Comparison of ENCODE assay signal across 23 mouse cellular contexts in the genomic region with DNA sequence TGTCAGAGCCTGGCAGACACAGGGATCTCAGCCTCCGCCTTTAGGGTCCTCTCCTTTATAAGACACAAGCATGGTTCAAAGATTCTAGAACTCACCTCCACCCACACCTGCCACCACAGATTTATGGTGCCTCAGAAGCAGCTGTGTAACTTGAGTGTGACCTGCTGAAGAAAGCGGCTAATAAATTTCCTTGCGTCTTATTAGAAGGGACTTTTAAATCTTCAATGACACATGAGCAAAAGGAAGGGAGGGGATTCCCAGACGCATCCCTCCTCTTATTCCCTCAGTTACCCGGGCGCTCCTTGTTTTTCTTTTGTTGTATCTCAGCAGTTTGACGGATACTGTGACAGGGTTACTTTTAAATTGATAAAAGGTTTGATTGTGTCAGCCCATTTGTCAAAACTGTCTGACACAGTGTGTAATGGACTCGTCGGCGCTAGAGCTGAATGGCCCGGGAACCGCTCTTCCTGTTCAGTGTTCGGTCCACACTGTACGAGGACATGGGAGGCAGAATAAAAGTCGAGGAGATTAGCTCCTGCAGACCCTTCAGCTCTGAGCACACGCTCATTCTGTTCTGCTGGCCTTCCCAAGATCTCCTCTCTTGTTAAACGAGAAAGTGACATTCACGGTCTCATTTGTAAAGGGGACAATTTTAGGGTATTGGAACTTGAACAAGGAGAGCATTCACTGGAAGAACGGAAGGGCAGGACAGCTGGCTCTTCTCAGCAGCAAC.
DNase-seq lines count a peak whose midpoint lies in the region; ATAC-seq lines count a peak whose summit lies in the region.
"Had no signal": no experiment of that assay in that cellular context is flagged by ENCODE, and none has a peak within 500 bp of the region (broad histone marks: within the 10 kb centered on the region; RNA-seq: fewer than 3 reads in every experiment).

No protein-coding gene starts in this region.

- H3K4me2 ChIP-seq in kidney, embryonic 14.5 days (replicated peaks; ENCODE audit: low read depth, low read length): peak overlapping the region; percentile 8
- H3K4me2 ChIP-seq in neural tube, embryonic 12.5 days (replicated peaks): peak overlapping the region; percentile 20; the same call in 1 of the 2 replicates
- H3K4me2 ChIP-seq: embryonic facial prominence, embryonic 12.5 days; forebrain, embryonic 12.5 days; hindbrain, embryonic 15.5 days; lung, embryonic 15.5 days; midbrain, embryonic 13.5 days; stomach, embryonic 15.5 days had no signal

- intact Hi-C loops in heart, postnatal 36 days (cut with DNase I): no loop called here

- H3K9ac ChIP-seq in kidney, embryonic 14.5 days (ENCODE audit: low read depth, low read length): no peak overlapping the region
- H3K9ac ChIP-seq in neural tube, embryonic 12.5 days: no peak overlapping the region
- H3K9ac ChIP-seq: embryonic facial prominence, embryonic 12.5 days; forebrain, embryonic 12.5 days; hindbrain, embryonic 15.5 days; liver, embryonic 14.5 days; lung, embryonic 15.5 days; midbrain, embryonic 13.5 days; stomach, embryonic 15.5 days had no signal

- DNase-seq in heart, adult 11 months: peak; percentile 79
- no peak for DNase-seq in heart, postnatal 36 days
- DNase-seq in kidney, postnatal 36 days: no peak
- DNase-seq in neural tube, embryonic 10.5 days (ENCODE audit: extremely low spot score, low spot score): no peak
- DNase-seq: adrenal gland, postnatal 14 days; cerebellum, adult 9-10 months; gastrocnemius, postnatal 25 days; kidney, postnatal 14 days; layer of hippocampus, postnatal 36 days; lung, postnatal 36 days; thymus, postnatal 36 days had no signal

- 0 out of 2 replicates have a peak overlapping the region, but pooled peaks have one; percentile 18 for H3K27ac ChIP-seq in kidney, embryonic 14.5 days (ENCODE audit: low read depth, low read length)
- H3K27ac ChIP-seq in neural tube, embryonic 12.5 days: no peak overlapping the region
- H3K27ac ChIP-seq: embryonic facial prominence, embryonic 12.5 days; forebrain, embryonic 12.5 days; hindbrain, embryonic 15.5 days; liver, embryonic 14.5 days; lung, embryonic 15.5 days; midbrain, embryonic 13.5 days; stomach, embryonic 15.5 days had no signal

- H3K4me3 ChIP-seq in kidney, embryonic 14.5 days (ENCODE audit: low read length): no peak overlapping the region
- no peak overlapping the region for H3K4me3 ChIP-seq in neural tube, embryonic 12.5 days
- H3K4me3 ChIP-seq: embryonic facial prominence, embryonic 12.5 days; forebrain, embryonic 12.5 days; hindbrain, embryonic 15.5 days; lung, embryonic 15.5 days; megakaryocyte, embryonic 14.5 days; midbrain, embryonic 13.5 days; stomach, embryonic 15.5 days had no signal

- ATAC-seq in kidney, embryonic 14.5 days (ENCODE audit: low FRiP score, low TSS enrichment): peak; percentile 70; the same call in 1 of the 2 replicates
- peak; percentile 80 for ATAC-seq in neural tube, embryonic 12.5 days (ENCODE audit: low FRiP score, low read depth)
- no peak for ATAC-seq in erythroid progenitor cell, adult 5-6 weeks (replicated peaks; ENCODE audit: low FRiP score, poor library complexity, severe bottlenecking)
- ATAC-seq: intestine, embryonic 16.5 days; midbrain, embryonic 13.5 days had no signal

- H3K36me3 ChIP-seq in kidney, embryonic 14.5 days (ENCODE audit: control insufficient read depth, insufficient read depth, low read length): no peaks in the 10 kb centered on the region; the same call in 1 of the 2 replicates
- no peaks in the 10 kb centered on the region for H3K36me3 ChIP-seq in neural tube, embryonic 12.5 days
- H3K36me3 ChIP-seq: embryonic facial prominence, embryonic 12.5 days; forebrain, embryonic 12.5 days; hindbrain, embryonic 15.5 days; lung, embryonic 15.5 days; midbrain, embryonic 13.5 days; stomach, embryonic 15.5 days had no signal

- WGBS in kidney, embryonic 14.5 days: 22% methylated on average over 19 of the region's 19 CpGs
- 22% methylated on average over 19 of the region's 19 CpGs for WGBS in neural tube, embryonic 12.5 days

- H3K4me1 ChIP-seq in kidney, embryonic 14.5 days (ENCODE audit: control insufficient read depth, insufficient read depth, low read length): peaks cover 22% of the 10 kb centered on the region; the same call in 1 of the 2 replicates
- peaks cover 15% of the 10 kb centered on the region for H3K4me1 ChIP-seq in neural tube, embryonic 12.5 days
- H3K4me1 ChIP-seq: embryonic facial prominence, embryonic 12.5 days; forebrain, embryonic 12.5 days; megakaryocyte, embryonic 14.5 days; stomach, embryonic 15.5 days had no signal

- H3K27me3 ChIP-seq in kidney, embryonic 14.5 days (ENCODE audit: control insufficient read depth, insufficient read depth, low read length): no peaks in the 10 kb centered on the region
- no peaks in the 10 kb centered on the region for H3K27me3 ChIP-seq in neural tube, embryonic 12.5 days (replicated peaks)
- H3K27me3 ChIP-seq: embryonic facial prominence, embryonic 12.5 days; forebrain, embryonic 12.5 days; hindbrain, embryonic 15.5 days; lung, embryonic 15.5 days; megakaryocyte, embryonic 14.5 days; midbrain, embryonic 13.5 days; stomach, embryonic 15.5 days had no signal

- H3K9me3 ChIP-seq in kidney, embryonic 14.5 days (ENCODE audit: control insufficient read depth, low read length): no peaks in the 10 kb centered on the region
- no peaks in the 10 kb centered on the region for H3K9me3 ChIP-seq in neural tube, embryonic 12.5 days
- H3K9me3 ChIP-seq: embryonic facial prominence, embryonic 12.5 days; forebrain, embryonic 12.5 days; hindbrain, embryonic 15.5 days; lung, embryonic 15.5 days; midbrain, embryonic 13.5 days; stomach, embryonic 15.5 days had no signal
